Mouse (Mus musculus): Measurements from ENCODE around the gene Alg2. TPM values are rescaled to one million over a fixed set of nuclear protein-coding genes. Genes with fewer than 3 reads are reported as not detected.

Gene Alg2
- total RNA-seq (2021), result 1 to 10 TPM; 6.2 to 7.5 TPM

- DNase-seq (ENCODE audit: low spot score), result peak; percentile 92
These were observed at the start of gene Alg2, which contains the start of gene Sec61b for GRCm38 (mm10) chr4:47473968-47474729. Alg2 (minus strand) TSS chr4:47474333. Sec61b (plus strand) TSS chr4:47474658.

GRCm38 (mm10) chr4:47521884-47522605 is 47.9 kb upstream of the Alg2 start:
- intact Hi-C loops (cut with DNase I), result loop anchor here (5.0 to 10.0 kb wide), 2 partner anchors 673 to 860 kb away; no protein-coding TSS in a partner anchor
- DNase-seq (ENCODE audit: low spot score), result no peak

More at GRCm38 (mm10) chr4:47473968-47474729, at the start of gene Alg2, which contains the start of gene Sec61b:
- intact Hi-C loops (cut with DNase I), result loop anchor here (10.0 kb wide), 1 partner anchor 119 kb away; the partner anchor contains the start of gene Tgfbr1

- intact Hi-C loops (cut with DNase I), result loop anchor here (5.0 to 10.0 kb wide), 2 partner anchors 675 to 862 kb away; no protein-coding TSS in a partner anchor
- no peak for DNase-seq (ENCODE audit: low spot score)
These were observed 45.9 kb upstream of the Alg2 start for GRCm38 (mm10) chr4:47520076-47520475.

GRCm38 (mm10) chr4:47518551-47519181 is 44.5 kb upstream of the Alg2 start:
- intact Hi-C loops (cut with DNase I), result no loop called here

GRCm38 (mm10) chr4:47504841-47505517 is 30.8 kb upstream of the Alg2 start:
- DNase-seq (ENCODE audit: low spot score), result no peak
- intact Hi-C loops (cut with DNase I), result loop anchor here (5.0 kb wide), 1 partner anchor 68 kb away; no protein-coding TSS in a partner anchor

More at GRCm38 (mm10) chr4:47518551-47519181, 44.5 kb upstream of the Alg2 start:
- no peak for DNase-seq (ENCODE audit: low spot score)

- intact Hi-C loops (cut with DNase I), result loop anchor here (5.0 kb wide), 1 partner anchor 66 kb away; no protein-coding TSS in a partner anchor
These were observed 28.9 kb upstream of the Alg2 start for GRCm38 (mm10) chr4:47503045-47503444.

GRCm38 (mm10) chr4:47502546-47502971 is 28.4 kb upstream of the Alg2 start:
- DNase-seq (ENCODE audit: low spot score), result no peak
- intact Hi-C loops (cut with DNase I), result loop anchor here (5.0 kb wide), 1 partner anchor 65 kb away; no protein-coding TSS in a partner anchor

More at GRCm38 (mm10) chr4:47503045-47503444, 28.9 kb upstream of the Alg2 start:
- no peak for DNase-seq (ENCODE audit: low spot score)

GRCm38 (mm10) chr4:47499121-47499545 is 25.0 kb upstream of the Alg2 start:
- DNase-seq (ENCODE audit: low spot score), result no peak
- intact Hi-C loops (cut with DNase I), result no loop called here

GRCm38 (mm10) chr4:47497811-47498385 is 23.8 kb upstream of the Alg2 start:
- no peak for DNase-seq (ENCODE audit: low spot score)
- intact Hi-C loops (cut with DNase I), result no loop called here

- intact Hi-C loops (cut with DNase I), result no loop called here
- no peak for DNase-seq (ENCODE audit: low spot score)
These were observed 20.6 kb upstream of the Alg2 start for GRCm38 (mm10) chr4:47494686-47495085.

GRCm38 (mm10) chr4:47494137-47494536 is 20.0 kb upstream of the Alg2 start:
- intact Hi-C loops (cut with DNase I), result no loop called here

GRCm38 (mm10) chr4:47493456-47493855 is 19.3 kb upstream of the Alg2 start:
- DNase-seq (ENCODE audit: low spot score), result no peak
- intact Hi-C loops (cut with DNase I), result no loop called here

More at GRCm38 (mm10) chr4:47494137-47494536, 20.0 kb upstream of the Alg2 start:
- DNase-seq (ENCODE audit: low spot score), result no peak

- intact Hi-C loops (cut with DNase I), result no loop called here
These were observed 18.4 kb upstream of the Alg2 start for GRCm38 (mm10) chr4:47492311-47493086.

GRCm38 (mm10) chr4:47491243-47491642 is 17.1 kb upstream of the Alg2 start:
- intact Hi-C loops (cut with DNase I), result no loop called here
- no peak for DNase-seq (ENCODE audit: low spot score)

More at GRCm38 (mm10) chr4:47492311-47493086, 18.4 kb upstream of the Alg2 start:
- DNase-seq (ENCODE audit: low spot score), result no peak

- no peak for DNase-seq (ENCODE audit: low spot score)
- intact Hi-C loops (cut with DNase I), result no loop called here
These were observed 6.4 kb upstream of the Alg2 start for GRCm38 (mm10) chr4:47480576-47480975.

GRCm38 (mm10) chr4:47480095-47480494 is 6.0 kb upstream of the Alg2 start:
- intact Hi-C loops (cut with DNase I), result no loop called here
- no peak for DNase-seq (ENCODE audit: low spot score)

GRCm38 (mm10) chr4:47477539-47477938 is 3.4 kb upstream of the Alg2 start:
- no peak for DNase-seq (ENCODE audit: low spot score)
- intact Hi-C loops (cut with DNase I), result loop anchor here (10.0 kb wide), 1 partner anchor 123 kb away; the partner anchor contains the start of gene Tgfbr1
